Mouse (Mus musculus) testis, adult 2 months (tissue): ENCODE data around the gene Gm39566.

Experiments used
- CTCF ChIP-seq: fragments of 200-500 bp; IDR thresholded peaks from 2 replicates; pipeline ENCODE4 v1.5.1; 2012; ENCODE audit warnings: low read depth, mild to moderate bottlenecking, inconsistent platforms, low read length, moderate library complexity; ENCODE audit not compliant: control insufficient read depth, insufficient read depth, insufficient replicate concordance
- POLR2A ChIP-seq: fragments of 200-500 bp; IDR thresholded peaks from 2 replicates; pipeline ENCODE4 v1.6.1; 2012; ENCODE audit warnings: low read depth, mild to moderate bottlenecking, inconsistent platforms, low read length, moderate library complexity; ENCODE audit not compliant: control insufficient read depth

GRCm38 (mm10) chr11:69804972-69805909 lies 9.9 kb downstream of the Gm39566 start, which contains the start of gene Tmem102:
- TF ChIP-seq POLR2A (no peak), CTCF (no peak)
